Mouse (Mus musculus) liver, embryonic 14.5 days (tissue): ENCODE data around the gene Cox8b.

Source experiments
- CTCF ChIP-seq: IDR thresholded peaks from 2 replicates; pipeline ENCODE4 v1.5.1; 2016; ENCODE audit warnings: antibody characterized with exemption, low read depth, control low read depth
- EP300 ChIP-seq: IDR thresholded peaks from 2 replicates; pipeline ENCODE4 v1.6.1; 2016; ENCODE audit warnings: antibody characterized with exemption, low read depth

- TF ChIP-seq EP300 (no peak), CTCF (no peak)
Measured at GRCm38 (mm10) chr7:140944236-140944635, 44.0 kb upstream of the Cox8b start.
